Mouse (Mus musculus) induced T-regulatory cell, adult 2 months (primary cell): ENCODE data around the gene Wfikkn1.

Source experiments
- DNase-seq: peaks from one replicate; pipeline ENCODE4 v3.0.0-alpha.2; 2012; ENCODE audit warnings: low read depth

The Wfikkn1 gene

DNA sequence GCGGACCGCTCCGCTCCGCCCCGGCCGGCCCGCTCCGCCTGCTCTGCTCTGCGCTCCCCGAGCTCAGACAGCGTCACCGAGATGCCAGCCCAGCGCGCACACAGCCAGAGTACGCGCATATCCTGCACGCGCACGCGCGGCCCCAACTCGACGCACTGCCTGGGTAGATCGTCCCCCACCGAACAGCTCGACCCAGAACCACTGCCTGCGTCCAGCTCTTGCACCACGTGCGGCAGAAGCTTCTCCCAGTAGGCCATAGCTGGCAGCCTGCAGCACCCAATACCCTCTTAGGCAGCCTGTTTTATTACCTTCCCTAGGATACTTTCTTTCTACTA lies 43.6 kb downstream of the Wfikkn1 start, which contains the start of gene Rhbdl1:
Rhbdl1 (minus strand) TSS at position 220 of the 335 bp plus-strand sequence.
- peak; percentile 60 for DNase-seq

DNA sequence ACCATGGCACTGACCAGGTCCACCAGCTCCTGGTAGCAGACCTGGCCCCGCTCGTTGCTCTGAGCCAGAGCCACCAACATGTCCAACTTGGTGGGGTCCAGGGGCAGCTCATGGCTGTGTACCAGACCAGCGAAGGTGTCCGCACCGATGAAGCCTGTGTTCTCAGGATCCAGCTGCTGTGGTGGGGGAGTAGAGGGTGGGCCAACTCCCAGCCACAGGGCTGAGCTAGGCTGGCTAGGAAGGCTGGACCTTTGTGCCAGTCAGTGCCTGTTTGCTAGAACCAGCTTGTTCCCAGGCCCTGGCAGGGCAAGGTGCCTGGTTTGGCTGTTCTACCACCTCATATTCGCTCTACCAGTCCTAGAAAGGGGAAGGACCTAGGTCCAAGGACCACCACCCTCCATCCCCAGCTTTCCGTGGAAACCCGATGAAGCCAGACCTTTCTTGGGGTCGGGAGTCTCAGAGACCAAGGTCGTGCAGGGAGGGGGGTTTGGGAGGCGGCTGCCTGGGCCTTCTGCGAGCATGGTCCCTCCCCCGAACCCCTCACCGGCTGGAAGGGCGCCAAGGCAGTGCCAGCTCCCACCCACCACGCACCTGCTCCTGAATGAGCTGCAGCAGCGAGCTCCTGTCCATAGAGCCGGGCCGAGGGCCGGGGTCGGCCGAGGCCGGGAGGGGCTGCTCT lies 44.1 kb downstream of the Wfikkn1 start:
- DNase-seq = no peak

GRCm38 (mm10) chr17:25835816-25836215 lies 44.8 kb downstream of the Wfikkn1 start:
- no peak for DNase-seq

GRCm38 (mm10) chr17:25835301-25835700 lies 45.4 kb downstream of the Wfikkn1 start:
- no peak for DNase-seq

GRCm38 (mm10) chr17:25834595-25835222 lies 45.9 kb downstream of the Wfikkn1 start:
- DNase-seq = no peak

- DNase-seq = no peak
Measured at GRCm38 (mm10) chr17:25833961-25834594, 46.6 kb downstream of the Wfikkn1 start.

GRCm38 (mm10) chr17:25833291-25833663 lies 47.4 kb downstream of the Wfikkn1 start, which contains the start of gene Stub1:
Gene Stub1 (minus strand): TSS chr17:25833404.
- no peak for DNase-seq

- peak; percentile 99 for DNase-seq
Measured at GRCm38 (mm10) chr17:25832436-25833290, 48.0 kb downstream of the Wfikkn1 start.

DNA sequence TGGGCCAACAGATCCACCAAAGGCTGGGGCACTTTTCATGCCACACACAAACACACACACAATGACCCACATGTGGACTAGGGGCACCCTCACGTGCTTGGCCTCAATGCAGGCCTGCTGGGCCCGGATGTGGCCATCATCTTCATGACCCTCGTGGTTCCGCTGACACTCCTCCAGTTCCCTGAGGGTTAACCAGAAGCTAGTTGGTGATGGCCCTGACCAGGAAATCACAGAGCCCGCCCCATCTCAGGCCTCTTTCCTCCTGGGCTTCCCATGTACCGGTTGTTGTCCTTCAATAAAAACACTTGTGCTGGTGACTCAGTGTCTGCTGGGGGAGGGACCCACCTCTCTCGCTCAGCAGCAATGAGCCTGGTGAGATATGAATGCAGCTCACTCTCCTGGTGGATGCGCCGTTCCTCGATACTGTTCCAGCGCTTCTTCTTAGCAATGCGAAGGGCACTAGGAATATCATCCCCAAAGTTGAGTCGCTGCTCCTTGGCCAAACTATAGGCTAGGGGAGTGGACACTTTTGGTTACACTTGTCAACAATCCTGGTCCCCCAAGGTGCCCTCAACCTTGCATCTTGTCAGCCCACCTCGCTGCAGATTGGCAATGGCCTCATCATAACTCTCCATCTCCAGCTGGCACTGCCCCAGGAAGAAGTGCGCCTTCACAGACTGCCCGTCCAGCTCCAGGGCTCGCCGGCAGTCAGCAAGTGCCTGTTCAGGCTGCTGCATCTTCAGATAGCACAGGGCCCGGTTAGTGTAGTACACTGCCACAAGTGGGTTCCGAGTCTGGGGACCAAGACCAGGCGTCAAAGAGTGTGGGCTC lies 49.0 kb downstream of the Wfikkn1 start:
- no peak for DNase-seq

- DNase-seq = no peak
Measured at GRCm38 (mm10) chr17:25830806-25831431, 49.7 kb downstream of the Wfikkn1 start.

GRCm38 (mm10) chr17:25830200-25830753 lies 50.4 kb downstream of the Wfikkn1 start:
- DNase-seq = no peak

DNA sequence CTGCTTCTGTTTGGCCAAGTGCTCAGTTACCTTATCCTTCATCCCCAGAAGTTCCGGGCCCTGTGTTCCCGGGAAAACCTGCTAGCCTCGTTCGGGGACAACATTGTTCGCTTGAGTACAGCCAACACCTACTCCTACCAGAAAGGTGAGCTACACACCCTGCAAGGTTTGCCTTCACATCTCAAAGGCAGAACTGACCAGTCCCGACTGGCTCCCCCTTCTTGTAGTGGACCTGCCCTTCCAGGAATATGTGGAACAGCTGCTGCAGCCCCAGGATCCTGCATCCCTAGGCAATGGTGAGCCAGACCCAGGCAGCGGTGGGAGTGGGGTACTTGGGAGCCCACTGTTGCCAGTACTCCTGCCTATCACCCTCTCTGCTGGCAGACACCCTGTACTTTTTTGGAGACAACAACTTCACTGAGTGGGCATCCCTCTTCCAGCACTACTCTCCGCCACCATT lies 51.1 kb downstream of the Wfikkn1 start:
- DNase-seq = no peak

GRCm38 (mm10) chr17:25828712-25829557 lies 51.7 kb downstream of the Wfikkn1 start, which contains the start of gene Jmjd8:
Gene Jmjd8 (plus strand): TSS chr17:25828867.
- DNase-seq = peak; percentile 87

DNA sequence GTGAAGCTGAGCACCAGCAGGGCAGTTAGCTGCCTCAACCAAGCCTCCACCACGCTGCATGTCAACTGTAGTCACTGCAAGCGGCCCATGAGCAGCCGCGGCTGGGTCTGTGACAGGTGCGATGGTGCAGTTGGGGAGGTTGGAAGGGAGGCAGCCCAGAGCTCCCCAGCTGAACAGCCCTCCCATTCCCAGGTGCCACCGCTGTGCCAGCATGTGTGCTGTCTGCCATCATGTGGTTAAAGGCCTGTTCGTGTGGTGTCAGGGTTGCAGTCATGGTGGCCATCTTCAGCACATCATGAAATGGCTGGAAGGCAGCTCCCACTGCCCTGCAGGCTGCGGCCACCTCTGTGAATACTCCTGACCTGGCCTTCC lies 52.4 kb downstream of the Wfikkn1 start:
- DNase-seq = no peak
